Mouse (Mus musculus) heart, adult 11 months (tissue): ENCODE data around the gene Gpr68.

ENCODE experiments used
- DNase-seq: peaks from one replicate; pipeline ENCODE4 v3.0.0; 2022

The Gpr68 gene

DNA sequence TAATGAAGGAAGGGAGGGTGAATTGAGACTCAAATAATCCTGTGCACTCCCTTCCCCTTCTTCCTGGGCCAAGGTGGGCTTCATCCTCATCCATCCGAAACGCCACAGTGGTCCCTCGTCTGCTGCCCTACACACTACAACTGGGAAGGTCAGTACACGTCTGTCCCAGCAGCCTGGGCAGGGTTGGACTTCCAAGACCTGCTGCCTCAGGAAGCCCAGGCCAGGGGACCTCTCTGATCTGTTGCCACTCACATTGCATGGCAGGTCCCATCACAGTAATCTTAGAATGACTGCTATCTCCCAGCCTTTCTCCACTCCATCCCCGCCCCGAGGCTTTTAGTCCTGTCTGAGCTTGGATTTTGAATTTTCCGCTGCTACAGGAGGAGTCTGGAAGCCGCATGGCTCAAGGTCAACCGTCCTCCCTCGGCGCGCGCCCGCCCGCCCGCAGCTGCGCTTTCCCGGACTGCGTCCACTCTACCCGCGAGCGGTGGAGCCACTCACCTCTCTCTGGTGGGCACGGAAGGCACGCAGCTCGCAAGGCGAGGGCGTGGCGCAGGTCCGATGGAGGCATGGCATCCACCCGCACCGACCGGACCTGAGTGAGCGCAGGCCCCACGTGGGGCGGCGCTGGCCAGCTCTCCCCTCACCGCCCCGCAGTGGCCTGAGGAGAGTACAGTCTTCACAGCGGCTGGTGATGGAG, at the start of gene Gpr68:
TSS of gene Gpr68 (minus strand) at position 601 of the 700 bp plus-strand sequence.
- DNase-seq = peak; percentile 88

DNA sequence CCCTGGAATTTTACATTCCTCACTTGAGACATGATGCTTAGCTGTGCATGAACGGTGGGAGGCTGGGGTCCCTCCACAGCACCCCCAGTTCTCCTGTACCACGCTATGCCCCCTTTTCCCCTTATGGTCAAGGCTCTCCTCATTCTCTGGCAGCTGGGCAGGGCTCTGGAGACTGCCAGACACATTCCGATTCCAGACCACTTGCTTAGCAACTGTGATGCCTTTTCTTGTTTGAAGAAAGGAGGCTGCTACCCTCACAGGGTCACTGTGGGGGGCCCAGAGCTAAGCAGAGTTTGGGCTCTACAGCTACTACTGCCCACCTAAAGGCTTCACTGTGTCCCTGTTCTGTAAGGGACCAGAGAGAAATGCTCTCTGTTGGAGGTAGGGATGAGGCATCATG, 49.3 kb upstream of the Gpr68 start:
- no peak for DNase-seq

DNA sequence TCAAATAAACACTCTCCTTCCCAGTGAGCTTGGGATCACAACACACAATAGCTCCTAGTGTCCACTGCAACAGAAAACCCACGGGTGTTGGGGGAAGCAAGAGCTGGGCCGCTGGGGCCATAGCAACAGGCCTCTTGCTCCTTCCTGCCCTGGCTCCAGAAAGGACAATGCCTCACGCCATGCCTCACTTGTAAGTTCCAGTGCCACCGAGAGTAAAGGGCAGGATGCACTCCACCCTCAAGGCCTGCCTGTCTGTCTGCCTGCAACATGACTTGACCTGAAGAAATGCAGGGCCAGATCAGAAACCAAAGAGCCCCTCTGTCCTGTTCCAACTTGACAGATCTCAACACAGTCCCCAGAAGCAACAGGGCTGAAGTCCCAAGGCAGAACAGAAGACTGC, 48.8 kb upstream of the Gpr68 start:
- DNase-seq = peak; percentile 87

DNA sequence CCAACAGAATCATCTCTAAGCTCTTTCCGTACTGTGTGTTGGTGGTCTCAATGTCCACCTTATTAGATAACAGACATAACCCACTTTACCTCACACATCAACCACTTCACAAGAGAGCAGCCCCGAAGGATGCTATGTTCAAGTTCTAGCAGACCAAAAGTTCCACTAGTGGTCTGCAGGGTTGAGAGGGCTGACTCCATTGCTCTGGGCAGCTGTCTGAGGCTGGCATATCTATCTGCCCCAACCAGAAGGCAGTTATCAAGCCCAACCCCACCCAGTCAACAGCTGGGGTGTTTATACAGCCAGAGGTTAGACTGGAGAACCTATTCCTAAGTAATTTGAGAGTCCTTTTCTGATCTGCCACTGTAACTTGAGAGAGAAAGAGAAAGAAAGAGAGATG, 48.0 kb upstream of the Gpr68 start:
- no peak for DNase-seq

DNA sequence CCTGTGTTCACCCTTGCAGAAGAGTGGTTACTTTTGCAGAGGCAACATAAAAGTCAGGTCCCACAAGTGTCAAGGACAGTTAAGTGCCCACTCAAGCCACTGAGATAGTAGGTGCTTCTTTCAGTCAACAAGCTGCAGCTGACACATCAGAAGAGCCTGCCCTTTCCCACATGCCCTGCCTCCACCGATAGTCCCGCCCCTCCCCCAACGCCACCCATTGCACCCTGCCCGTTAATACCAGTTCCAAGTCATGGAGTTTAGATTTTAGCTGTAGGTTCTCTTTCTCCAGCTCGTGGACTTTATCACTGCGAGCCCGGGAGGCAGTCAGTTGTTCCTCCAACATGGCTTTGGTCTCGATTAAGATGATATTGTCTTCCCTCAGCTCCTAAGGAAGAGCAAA, 45.9 kb upstream of the Gpr68 start:
- no peak for DNase-seq

DNA sequence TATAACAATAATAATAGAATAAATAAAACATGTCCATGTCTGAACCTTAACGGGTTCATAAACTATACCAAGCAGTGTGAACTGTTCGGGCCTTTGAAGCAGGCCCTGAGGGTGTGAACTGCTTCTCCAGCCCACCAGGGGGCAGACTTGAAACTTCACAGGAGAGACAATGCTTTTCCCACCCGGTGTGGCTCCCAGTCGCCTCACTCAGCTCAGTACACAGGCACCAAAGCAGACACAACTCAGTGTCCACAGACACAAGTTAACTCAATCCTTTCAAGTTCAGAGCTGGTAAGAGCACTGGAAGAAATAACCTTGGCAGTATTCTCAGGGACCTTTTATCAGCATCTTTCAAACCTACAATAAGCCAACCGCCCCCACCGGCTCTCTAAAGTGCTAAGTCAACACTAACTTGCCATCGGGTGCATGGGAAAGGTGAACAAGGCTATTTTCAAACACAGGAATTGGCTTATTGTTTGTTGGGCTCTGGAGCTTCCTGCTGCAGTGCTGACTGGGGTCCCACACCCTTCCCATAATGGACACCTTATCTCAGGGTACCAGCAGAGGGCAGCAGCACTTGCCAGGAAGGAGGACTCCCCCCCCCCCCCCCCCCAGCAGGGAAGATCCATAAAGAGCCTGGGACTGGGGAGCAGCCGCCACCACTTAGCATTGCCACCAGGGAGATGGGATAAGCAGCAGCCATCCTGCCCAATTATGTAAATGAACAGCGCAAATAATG, 44.4 kb upstream of the Gpr68 start:
- peak; percentile 98 for DNase-seq

DNA sequence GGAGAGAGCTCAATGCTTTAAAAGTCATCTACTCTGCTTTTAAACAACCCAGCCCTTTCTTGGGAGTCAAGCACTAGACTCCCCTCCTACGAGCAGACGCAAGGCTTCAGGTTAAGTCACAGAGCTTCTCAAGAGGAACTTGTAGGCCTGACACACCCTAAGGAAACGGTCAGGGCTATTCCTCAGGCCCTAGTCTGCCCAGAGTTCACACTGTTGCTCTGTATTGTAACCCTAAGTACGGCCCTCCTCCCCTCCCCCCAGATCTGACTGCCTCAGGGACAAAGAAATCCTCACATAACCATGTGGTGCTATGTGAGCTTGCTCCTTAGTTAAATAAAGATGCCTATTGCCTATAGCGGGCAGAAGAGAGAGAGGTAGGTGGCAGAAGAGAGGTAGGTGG, 41.1 kb upstream of the Gpr68 start:
- DNase-seq = peak; percentile 94

DNA sequence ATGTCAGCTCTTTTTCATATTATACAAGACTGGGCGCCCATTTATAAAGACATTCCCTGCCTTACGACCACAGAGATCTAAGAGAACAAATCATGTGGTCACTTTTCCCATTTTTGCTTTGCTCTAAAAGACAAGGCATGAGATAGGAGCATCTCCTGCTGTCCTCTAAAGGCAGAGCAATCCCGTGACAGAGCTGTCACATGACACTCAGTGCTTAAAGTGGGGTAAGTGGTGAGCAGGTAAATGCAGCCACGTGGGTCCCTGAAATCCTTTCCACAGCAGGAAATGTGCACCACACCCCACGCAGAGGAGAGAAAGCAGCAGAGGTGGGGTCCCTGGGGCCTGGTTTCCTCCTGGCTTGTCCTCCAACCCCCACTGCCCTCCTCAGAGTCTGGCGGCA, 40.0 kb upstream of the Gpr68 start:
- no peak for DNase-seq

DNA sequence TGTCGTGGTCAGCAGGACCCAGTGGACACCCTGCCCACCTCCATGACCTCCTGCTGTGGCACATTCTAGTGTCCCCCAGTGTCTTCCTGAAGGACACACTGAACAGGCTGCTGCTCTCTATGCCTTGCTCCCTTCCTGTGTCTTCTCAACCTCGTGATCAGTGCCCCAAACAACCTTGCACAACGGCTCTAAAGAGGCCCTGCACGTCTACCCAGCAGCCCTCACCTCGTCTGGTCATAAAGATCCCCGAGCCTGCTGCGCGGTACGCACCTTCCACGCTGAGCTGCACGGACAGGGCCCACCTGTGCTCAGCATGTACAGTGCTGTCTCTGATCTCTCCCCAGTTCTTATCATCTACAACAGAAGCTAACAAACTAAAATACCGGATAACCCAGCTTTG, 38.0 kb upstream of the Gpr68 start:
- no peak for DNase-seq

DNA sequence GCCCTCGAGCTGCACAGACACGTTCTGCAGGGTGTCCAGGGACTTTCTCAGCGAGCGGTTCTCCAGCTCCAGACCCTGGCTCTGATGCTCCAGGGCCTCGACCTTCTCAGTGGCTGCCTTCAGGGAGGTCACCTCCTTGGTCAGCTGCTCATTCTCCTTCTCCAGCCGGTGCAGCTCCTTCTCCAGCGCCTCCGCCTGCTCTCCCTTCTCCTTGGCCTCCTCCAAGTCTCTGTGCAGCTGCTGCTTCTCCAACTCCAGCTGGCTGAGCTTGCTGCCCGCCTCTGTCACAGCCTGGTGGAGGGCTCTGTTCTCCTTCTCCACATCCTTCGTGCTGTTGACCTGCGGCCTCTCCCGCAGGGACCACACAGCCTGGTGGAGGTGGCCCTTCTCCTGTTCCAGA, 37.5 kb upstream of the Gpr68 start:
- peak; percentile 93 for DNase-seq

DNA sequence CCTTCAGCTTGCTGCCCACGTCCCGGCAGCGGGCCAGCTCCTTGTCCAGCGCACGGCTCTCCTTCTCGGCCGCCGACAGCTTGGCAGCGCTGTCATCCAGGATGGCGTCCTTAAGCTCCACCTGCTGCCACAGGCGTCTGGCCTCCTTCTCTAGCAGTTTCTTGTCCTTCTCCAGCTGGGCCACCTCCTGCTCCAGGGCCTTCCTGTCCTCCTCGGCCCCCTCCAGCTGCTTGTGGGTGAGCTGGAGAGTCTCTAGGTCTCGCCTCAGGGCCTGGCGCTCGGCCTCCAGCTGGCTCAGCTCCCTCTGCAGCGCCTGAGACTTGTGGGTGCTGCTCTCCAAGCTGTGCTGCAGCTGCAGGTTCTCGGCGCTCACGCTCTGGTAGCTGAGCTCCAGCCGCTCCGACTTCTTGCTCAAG, 36.9 kb upstream of the Gpr68 start:
- peak; percentile 96 for DNase-seq

DNA sequence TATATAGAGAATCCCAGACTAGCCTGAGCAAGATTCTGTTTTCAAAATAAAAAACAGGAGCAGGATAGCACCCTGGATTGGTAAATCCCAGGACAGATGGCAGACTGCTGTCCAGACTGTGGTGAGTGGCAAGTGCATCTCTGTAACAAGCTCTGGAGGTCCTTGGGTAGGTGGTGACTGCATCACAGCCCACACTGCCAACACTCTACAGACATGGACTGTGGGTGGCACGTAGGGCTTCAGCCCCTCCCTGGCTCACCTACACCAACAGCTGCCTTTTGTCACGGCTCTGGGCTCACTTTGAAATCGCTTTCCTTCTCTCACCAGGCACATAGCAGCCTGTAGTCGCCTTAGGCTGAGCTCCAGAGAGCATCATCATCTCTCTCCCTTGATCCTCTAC, 35.1 kb upstream of the Gpr68 start:
- DNase-seq = no peak

DNA sequence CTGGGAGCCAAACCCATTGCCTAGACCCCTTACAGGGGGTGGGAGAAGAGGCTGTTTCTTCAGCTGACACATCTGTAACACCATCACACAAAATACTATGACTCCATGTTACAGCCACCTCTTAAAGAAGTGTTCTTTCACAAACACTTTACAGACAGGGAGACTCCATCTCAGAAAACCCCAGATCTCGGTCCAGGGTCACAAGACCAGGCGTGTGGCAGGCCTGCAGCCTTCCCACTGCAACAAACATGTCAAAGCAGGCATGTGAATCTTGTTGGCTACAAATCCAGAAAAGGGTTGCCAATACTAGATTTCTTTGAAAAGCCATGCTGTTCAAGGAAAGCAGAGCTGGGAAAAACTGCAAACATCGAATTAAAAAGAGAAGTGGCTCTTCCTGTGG, 33.4 kb upstream of the Gpr68 start:
- no peak for DNase-seq

DNA sequence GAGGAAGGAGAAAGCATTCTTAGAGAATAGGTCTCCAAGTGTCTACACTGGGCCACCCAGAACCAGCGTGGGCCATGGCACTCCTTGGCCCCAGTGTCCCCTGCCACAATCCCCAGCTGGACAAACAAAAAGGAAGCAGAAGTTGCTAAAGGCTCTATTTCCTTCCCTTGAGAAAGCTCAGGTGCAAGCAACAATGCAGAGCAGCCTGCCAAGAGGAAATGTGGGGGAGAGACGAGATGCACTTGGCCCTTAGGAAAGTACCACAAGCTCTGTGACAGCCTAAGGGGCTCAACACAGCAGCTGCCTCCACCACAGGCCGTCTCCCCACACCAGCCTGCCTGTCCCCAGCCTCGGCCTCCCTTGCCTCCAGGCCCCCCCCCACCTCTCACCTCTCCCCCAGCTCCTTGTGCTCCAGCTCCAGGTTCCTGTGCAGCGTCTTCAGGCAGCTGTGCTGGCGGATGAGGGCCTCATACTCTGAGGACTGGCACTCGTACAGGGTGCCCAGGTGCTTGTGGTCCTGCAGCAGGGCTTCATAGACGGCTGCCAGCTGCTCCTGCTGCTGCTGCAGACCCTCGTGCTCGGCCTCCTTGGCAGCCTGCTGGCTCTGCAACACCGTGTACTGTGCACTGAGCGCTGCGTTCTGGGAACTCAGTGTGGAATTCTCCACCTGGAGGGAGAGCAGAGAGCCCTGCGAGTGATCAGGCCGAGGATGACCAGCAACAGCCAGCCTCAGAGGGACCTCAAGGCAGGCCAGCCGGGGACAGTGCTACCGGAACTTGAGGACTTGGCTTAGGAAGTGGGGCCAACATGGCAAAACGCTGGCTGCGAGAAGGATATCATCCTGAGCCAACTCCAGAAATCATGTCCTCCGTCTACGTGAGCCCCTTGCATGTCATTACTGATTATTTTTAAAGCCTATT, 29.7 kb upstream of the Gpr68 start:
- DNase-seq = peak; percentile 98

DNA sequence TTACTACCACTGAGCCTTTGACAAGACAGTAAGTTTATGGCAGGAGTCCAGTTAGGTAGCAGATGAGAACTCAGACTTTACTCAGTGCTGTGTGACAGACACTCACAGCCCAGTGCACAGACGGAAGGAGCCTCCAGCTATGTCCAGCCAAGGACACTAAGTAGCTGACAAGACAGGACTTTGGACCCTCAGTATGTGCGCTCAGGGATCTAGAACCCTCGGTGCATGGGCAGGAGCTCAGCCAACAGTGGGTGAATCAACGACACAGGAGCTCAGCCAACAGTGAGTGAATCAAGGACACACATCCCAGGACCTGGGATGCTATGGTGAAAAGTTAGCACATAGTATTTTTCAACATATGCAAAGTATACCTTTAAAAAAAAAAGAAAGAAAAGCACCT, 28.7 kb upstream of the Gpr68 start:
- peak; percentile 88 for DNase-seq

DNA sequence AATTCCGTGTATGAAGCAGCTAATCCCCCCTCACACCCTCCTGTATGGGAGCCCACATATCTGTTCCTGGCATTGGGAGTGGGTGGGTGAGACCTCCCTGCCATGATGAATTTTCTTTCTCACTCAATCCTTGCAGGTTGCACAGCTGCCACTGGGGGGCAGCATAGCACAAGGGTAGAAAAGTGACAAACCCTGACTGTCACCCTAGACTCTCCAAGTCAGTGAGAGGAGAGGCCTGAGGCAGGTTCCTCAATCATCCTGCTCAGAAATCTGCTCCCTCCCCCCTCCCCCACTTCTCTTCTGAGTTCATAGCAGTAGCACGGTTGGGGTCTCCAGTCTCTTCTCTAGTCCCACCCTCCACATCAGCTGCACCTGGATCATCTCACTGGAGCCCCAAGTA, 28.1 kb upstream of the Gpr68 start:
- DNase-seq = peak; percentile 95

DNA sequence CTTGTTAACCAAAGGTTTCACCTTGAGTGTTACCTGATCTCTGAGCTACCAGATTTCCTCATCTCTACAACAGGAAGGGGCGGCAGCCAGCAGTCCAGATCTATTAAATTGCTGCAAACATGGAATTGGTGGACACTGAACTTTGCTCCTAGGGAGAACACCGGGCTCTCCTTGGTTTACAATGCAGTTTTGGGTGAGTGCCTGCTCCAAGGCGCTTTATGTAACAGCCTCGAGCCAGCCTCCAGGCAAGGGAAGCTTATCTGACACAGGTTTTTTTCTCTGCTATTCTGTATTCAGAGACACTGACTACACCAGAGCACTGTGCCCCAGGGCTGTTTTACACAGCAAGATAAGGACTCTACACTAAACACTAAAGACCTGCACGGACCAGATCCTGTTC, 26.8 kb upstream of the Gpr68 start:
- no peak for DNase-seq

DNA sequence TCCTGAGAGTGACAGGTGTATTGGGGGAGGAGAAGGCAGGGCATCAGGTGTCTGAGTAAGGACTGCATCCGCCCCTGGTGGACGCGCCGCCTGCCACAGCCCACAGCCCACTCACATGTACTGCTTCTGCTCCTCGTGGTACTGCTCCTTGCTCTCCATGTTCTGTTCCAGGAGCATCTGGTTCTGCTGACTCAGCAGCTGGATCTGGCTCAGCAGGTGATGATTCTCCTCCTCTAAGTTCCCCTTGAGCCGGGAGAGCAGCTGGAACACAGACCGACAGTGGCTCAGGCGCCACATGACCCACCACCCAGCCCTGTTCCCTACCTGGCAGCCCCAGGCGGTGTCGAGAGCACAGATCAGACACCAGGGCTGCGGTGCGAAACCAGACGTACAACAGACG, 23.7 kb upstream of the Gpr68 start:
- no peak for DNase-seq

DNA sequence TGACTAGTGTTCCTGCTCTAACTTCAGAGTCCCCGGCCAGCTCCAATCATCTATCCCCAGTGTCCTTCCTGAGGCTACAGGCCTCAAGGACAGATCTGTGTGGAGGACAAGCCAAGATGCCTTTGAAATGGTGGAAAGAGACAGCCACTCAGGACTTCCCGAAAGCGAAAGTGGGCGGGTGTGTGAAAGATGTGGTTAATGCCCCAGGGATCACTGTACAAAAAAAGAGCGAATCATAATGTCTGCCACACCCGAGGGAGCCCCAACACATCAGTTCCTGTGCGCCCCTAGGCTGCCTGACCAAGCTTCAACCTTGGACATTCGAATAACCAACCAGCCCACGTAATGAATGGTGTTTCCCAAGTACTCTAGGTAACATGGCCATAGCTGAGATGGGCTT, 20.3 kb upstream of the Gpr68 start:
- no peak for DNase-seq

DNA sequence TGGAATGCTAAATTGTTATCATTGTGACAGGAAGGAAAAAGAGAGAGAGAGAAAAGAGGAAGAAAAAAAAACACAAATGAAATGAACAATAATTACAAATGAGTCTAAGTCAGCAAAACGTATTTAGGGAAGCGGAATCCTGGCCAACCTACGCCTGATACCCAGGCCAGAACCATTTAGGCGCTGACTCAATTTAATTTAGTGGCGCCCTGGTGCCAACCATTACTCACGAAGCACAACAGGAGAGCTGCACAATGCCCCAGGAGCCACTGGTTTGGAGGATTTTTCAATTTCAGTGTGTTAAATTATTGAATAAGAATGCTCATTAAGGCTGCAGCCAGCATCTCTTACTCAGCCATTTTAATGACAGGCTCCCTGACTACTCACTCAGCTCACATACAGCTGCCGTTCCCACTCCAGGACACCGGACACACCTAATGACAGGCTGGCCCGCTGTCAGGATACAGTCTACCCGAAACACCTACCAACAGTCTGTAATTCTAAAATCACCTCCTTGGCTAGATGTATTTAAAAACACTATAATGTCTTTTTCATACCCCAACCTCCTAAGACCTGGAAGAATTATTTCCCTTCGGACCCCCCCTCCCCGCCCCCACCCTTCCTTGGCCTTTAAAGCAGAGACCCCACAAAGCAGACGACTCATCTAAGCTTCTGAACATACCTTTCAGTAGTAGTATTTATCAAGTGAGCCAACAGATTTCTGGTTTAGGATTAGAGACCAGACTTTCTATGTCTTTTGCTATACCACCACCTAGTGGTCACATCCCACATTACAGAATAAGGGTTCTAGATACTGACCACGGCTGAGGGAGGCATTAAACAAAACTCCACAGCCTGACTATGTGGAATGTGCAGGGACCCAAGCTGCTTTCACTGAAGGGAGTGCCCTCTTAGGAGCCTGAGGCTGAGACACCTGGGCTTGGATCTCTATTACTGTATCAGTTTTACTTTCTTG, 17.9 kb upstream of the Gpr68 start:
- DNase-seq = no peak

DNA sequence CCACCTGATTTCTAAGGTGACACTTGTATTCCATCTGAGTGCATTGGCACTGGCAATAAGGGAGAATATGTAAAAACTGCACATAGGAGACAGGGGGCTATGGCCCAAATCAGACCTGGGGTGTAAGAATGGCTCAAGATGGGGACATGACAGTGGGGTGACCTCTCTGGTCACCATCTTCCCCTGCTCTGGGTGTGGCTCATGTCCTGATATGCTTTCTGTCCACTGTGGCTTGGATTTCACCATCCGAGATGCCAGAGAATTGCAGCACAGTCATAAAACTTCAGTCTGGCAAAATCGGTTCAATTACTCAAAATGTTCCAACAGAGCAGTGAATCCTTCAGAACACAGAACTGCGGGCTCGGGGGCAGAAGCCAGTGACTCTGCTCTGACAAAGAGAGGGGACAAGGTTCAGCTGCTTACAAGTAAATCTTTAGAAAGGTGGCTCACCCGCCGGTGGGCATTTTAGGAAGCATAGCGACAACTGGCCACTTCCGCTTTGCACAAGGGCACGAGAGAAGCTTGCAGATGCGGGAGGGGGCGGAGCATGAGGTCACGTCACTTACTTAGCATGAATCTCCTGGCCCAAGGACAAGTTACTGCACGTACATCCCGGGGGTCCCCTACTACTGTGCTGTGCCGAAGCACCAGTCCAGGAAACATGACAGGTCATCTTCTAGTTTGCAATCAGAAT, 16.8 kb upstream of the Gpr68 start:
- DNase-seq = no peak

DNA sequence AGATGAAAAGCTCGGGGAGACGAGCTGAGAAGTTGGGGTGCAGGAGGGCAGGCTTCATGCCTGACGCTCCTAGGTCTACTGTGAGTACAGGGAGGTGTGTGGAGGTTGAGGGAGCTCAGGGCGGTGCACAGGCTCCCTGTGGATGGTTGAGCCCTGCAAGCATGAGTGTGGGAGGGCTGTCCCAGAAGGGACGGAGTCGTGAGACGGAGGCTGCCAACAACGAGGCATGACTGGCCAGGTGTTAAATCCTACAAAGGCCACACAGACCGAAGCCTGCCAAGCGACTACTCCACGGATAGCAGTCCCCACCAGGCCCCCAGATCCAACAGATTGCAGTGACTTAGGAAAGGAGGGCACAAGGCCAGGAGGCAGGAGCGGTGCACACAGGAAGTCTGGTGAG, 2.7 kb upstream of the Gpr68 start:
- DNase-seq = no peak
